Mouse (Mus musculus): ENCODE results near the gene B3gnt3. TPM values are rescaled to one million over a fixed set of nuclear protein-coding genes. Genes with fewer than 3 reads are reported as not detected.

Gene B3gnt3
- polyA plus RNA-seq, 1 experiment from 2014 or later, result 0.42 TPM

GRCm38 (mm10) chr8:71686143-71686734, 15.3 kb downstream of the B3gnt3 start:
- Histone ChIP-seq H3K36me3 (no peaks in the 10 kb centered on the region), H3K27ac (replicated peaks) (no peak overlapping the region), H3K9ac (peak overlapping the region; percentile 67), H3K4me2 (peak overlapping the region; percentile 58), H3K9me3 (no peaks in the 10 kb centered on the region), H3K4me3 (peak overlapping the region; percentile 39), H3K27me3 (peaks cover 100% of the 10 kb centered on the region), H3K4me1 (replicated peaks) (peaks cover 19% of the 10 kb centered on the region)
- peak; percentile 54 for ATAC-seq (ENCODE audit: low read depth)
- WGBS, result 3% methylated on average over 23 of the region's 23 CpGs

- Histone ChIP-seq H3K9me3 (no peaks in the 10 kb centered on the region), H3K36me3 (no peaks in the 10 kb centered on the region), H3K4me3 (peak overlapping the region; percentile 39), H3K27me3 (peaks cover 100% of the 10 kb centered on the region), H3K4me1 (replicated peaks) (peaks cover 24% of the 10 kb centered on the region), H3K27ac (replicated peaks) (no peak overlapping the region), H3K4me2 (peak overlapping the region; percentile 58), H3K9ac (peak overlapping the region; percentile 67)
- peak; percentile 41; the same call in 1 of the 2 replicates for ATAC-seq (ENCODE audit: low read depth)
- 7% methylated on average over 29 of the region's 29 CpGs for WGBS
Observed at GRCm38 (mm10) chr8:71685573-71685972, 16.0 kb downstream of the B3gnt3 start.

GRCm38 (mm10) chr8:71684701-71685100, 16.9 kb downstream of the B3gnt3 start:
- Histone ChIP-seq H3K27ac (replicated peaks) (no peak overlapping the region), H3K27me3 (peaks cover 100% of the 10 kb centered on the region), H3K36me3 (no peaks in the 10 kb centered on the region), H3K4me1 (replicated peaks) (peaks cover 31% of the 10 kb centered on the region), H3K4me3 (no peak overlapping the region), H3K4me2 (no peak overlapping the region), H3K9me3 (no peaks in the 10 kb centered on the region), H3K9ac (no peak overlapping the region)
- 18% methylated on average over 10 of the region's 10 CpGs for WGBS
- ATAC-seq (ENCODE audit: low read depth), result no peak

GRCm38 (mm10) chr8:71682832-71683231, 18.8 kb downstream of the B3gnt3 start:
- H3K27me3 ChIP-seq, result peaks cover 100% of the 10 kb centered on the region
- no peak for ATAC-seq (ENCODE audit: low read depth)
- no peaks in the 10 kb centered on the region for H3K36me3 ChIP-seq
- H3K9me3 ChIP-seq, result no peaks in the 10 kb centered on the region
- WGBS, result 61% methylated on average over 12 of the region's 12 CpGs
- H3K9ac ChIP-seq, result no peak overlapping the region
- peaks cover 33% of the 10 kb centered on the region for H3K4me1 ChIP-seq (replicated peaks)
- no peak overlapping the region for H3K27ac ChIP-seq (replicated peaks)
- H3K4me3 ChIP-seq, result no peak overlapping the region
- no peak overlapping the region for H3K4me2 ChIP-seq

- Histone ChIP-seq H3K4me3 (no peak overlapping the region), H3K9ac (no peak overlapping the region), H3K9me3 (no peaks in the 10 kb centered on the region), H3K4me2 (no peak overlapping the region), H3K27me3 (peaks cover 99% of the 10 kb centered on the region), H3K4me1 (replicated peaks) (peaks cover 29% of the 10 kb centered on the region), H3K27ac (replicated peaks) (no peak overlapping the region), H3K36me3 (no peaks in the 10 kb centered on the region)
- no peak for ATAC-seq (ENCODE audit: low read depth)
- WGBS, result 4% methylated on average over 18 of the region's 18 CpGs
Observed at GRCm38 (mm10) chr8:71681369-71681915, 20.1 kb downstream of the B3gnt3 start.

GRCm38 (mm10) chr8:71680471-71680870, 21.1 kb downstream of the B3gnt3 start:
- ATAC-seq (ENCODE audit: low read depth), result no peak
- Histone ChIP-seq H3K4me1 (replicated peaks) (peaks cover 28% of the 10 kb centered on the region), H3K4me3 (no peak overlapping the region), H3K4me2 (no peak overlapping the region), H3K9me3 (no peaks in the 10 kb centered on the region), H3K36me3 (no peaks in the 10 kb centered on the region), H3K9ac (no peak overlapping the region), H3K27ac (replicated peaks) (no peak overlapping the region), H3K27me3 (peaks cover 98% of the 10 kb centered on the region)
- WGBS, result 3% methylated on average over 21 of the region's 21 CpGs

- WGBS, result 5% methylated on average over 46 of the region's 46 CpGs
Observed at GRCm38 (mm10) chr8:71679550-71680168, 21.9 kb downstream of the B3gnt3 start.

GRCm38 (mm10) chr8:71679116-71679515, 22.5 kb downstream of the B3gnt3 start:
- peaks cover 26% of the 10 kb centered on the region for H3K4me1 ChIP-seq (replicated peaks)
- H3K9ac ChIP-seq, result peak overlapping the region; percentile 58
- 16% methylated on average over 16 of the region's 16 CpGs for WGBS
- H3K9me3 ChIP-seq, result no peaks in the 10 kb centered on the region
- peak overlapping the region; percentile 51 for H3K4me2 ChIP-seq
- peaks cover 93% of the 10 kb centered on the region for H3K27me3 ChIP-seq
- no peak for ATAC-seq (ENCODE audit: low read depth)
- no peak overlapping the region for H3K27ac ChIP-seq (replicated peaks)
- H3K36me3 ChIP-seq, result no peaks in the 10 kb centered on the region
- H3K4me3 ChIP-seq, result peak overlapping the region; percentile 25

More at GRCm38 (mm10) chr8:71679550-71680168, 21.9 kb downstream of the B3gnt3 start:
- H3K27me3 ChIP-seq, result peaks cover 96% of the 10 kb centered on the region
- peak overlapping the region; percentile 51 for H3K4me2 ChIP-seq
- ATAC-seq (ENCODE audit: low read depth), result no peak
- H3K36me3 ChIP-seq, result no peaks in the 10 kb centered on the region
- H3K9ac ChIP-seq, result peak overlapping the region; percentile 58
- peaks cover 26% of the 10 kb centered on the region for H3K4me1 ChIP-seq (replicated peaks)
- peak overlapping the region; percentile 25 for H3K4me3 ChIP-seq
- no peaks in the 10 kb centered on the region for H3K9me3 ChIP-seq
- H3K27ac ChIP-seq (replicated peaks), result no peak overlapping the region

- Histone ChIP-seq H3K9ac (no peak overlapping the region), H3K4me2 (no peak overlapping the region), H3K4me3 (no peak overlapping the region), H3K4me1 (replicated peaks) (peaks cover 26% of the 10 kb centered on the region), H3K27me3 (peaks cover 91% of the 10 kb centered on the region), H3K27ac (replicated peaks) (no peak overlapping the region), H3K9me3 (no peaks in the 10 kb centered on the region), H3K36me3 (no peaks in the 10 kb centered on the region)
- no peak for ATAC-seq (ENCODE audit: low read depth)
- WGBS, result 64% methylated on average over 4 of the region's 4 CpGs
Observed at GRCm38 (mm10) chr8:71678216-71678615, 23.4 kb downstream of the B3gnt3 start.

GRCm38 (mm10) chr8:71677555-71677954, 24.0 kb downstream of the B3gnt3 start:
- Histone ChIP-seq H3K4me1 (replicated peaks) (peaks cover 26% of the 10 kb centered on the region), H3K9me3 (no peaks in the 10 kb centered on the region), H3K9ac (no peak overlapping the region), H3K4me3 (no peak overlapping the region), H3K27ac (replicated peaks) (no peak overlapping the region), H3K27me3 (peaks cover 89% of the 10 kb centered on the region), H3K4me2 (no peak overlapping the region), H3K36me3 (no peaks in the 10 kb centered on the region)
- ATAC-seq (ENCODE audit: low read depth), result no peak

- Histone ChIP-seq H3K27ac (replicated peaks) (no peak overlapping the region), H3K9me3 (no peaks in the 10 kb centered on the region), H3K4me1 (replicated peaks) (peaks cover 32% of the 10 kb centered on the region), H3K27me3 (peaks cover 81% of the 10 kb centered on the region), H3K4me2 (peak overlapping the region; percentile 84), H3K36me3 (no peaks in the 10 kb centered on the region), H3K9ac (peak overlapping the region; percentile 78; the same call in 1 of the 2 replicates), H3K4me3 (peak overlapping the region; percentile 57)
- WGBS, result 52% methylated on average over 9 of the region's 9 CpGs
- no peak for ATAC-seq (ENCODE audit: low read depth)
Observed at GRCm38 (mm10) chr8:71676803-71677202, 24.8 kb downstream of the B3gnt3 start.

- 2% methylated on average over 40 of the region's 40 CpGs for WGBS
- peak within 1 kb of the TSS; percentile 84 for H3K4me2 ChIP-seq
- peak within 1 kb of the TSS; percentile 42 for H3K27ac ChIP-seq (replicated peaks)
- no peaks in the 10 kb centered on the region for H3K9me3 ChIP-seq
- no peak; the same call in 1 of the 2 replicates for ATAC-seq (ENCODE audit: low read depth)
- no peaks in the 10 kb centered on the region for H3K36me3 ChIP-seq
- peak within 1 kb of the TSS; percentile 57 for H3K4me3 ChIP-seq
- peaks cover 75% of the 10 kb centered on the region for H3K27me3 ChIP-seq
- peaks cover 32% of the 10 kb centered on the region for H3K4me1 ChIP-seq (replicated peaks)
- peak within 1 kb of the TSS; percentile 78 for H3K9ac ChIP-seq
Observed at GRCm38 (mm10) chr8:71676020-71676741, 25.4 kb downstream of the B3gnt3 start, which contains the start of gene Jak3. Gene Jak3, plus strand, starts transcription at chr8:71676296.
